Mouse (Mus musculus) hindbrain, embryonic 15.5 days (tissue): ENCODE data around the gene Wt1. TPM values are rescaled to one million over a fixed set of nuclear protein-coding genes. Genes with fewer than 3 reads are reported as not detected.
A peak's percentile ranks its signal among the peaks of the same experiment; 100 is the strongest.

ENCODE experiments used
- ATAC-seq: fragments of 200-750 bp; cut with Nextera tagmentation; 2 replicates; pipeline ENCODE4 v1.8.0; 2017; ENCODE audit warnings: low read depth, moderate number of reproducible peaks, moderate TSS enrichment; ENCODE audit not compliant: low FRiP score
- H3K27ac ChIP-seq: fragments of 300-500 bp; sonication (generic); replicated peaks from 2 replicates; pipeline ENCODE4 v1.5.1; 2015; ENCODE audit warnings: mild to moderate bottlenecking, inconsistent platforms
- H3K27me3 ChIP-seq: fragments of 300-500 bp; sonication (generic); 2 replicates; pipeline ENCODE4 v1.6.1; 2015; ENCODE audit warnings: control low read depth, inconsistent platforms
- H3K36me3 ChIP-seq: fragments of 300-500 bp; sonication (generic); 2 replicates; pipeline ENCODE4 v1.6.1; 2015; ENCODE audit warnings: control low read depth, inconsistent platforms
- H3K4me1 ChIP-seq: fragments of 300-500 bp; sonication (generic); replicated peaks from 2 replicates; pipeline ENCODE4 v1.6.1; 2015; ENCODE audit warnings: control low read depth, inconsistent platforms
- H3K4me2 ChIP-seq: fragments of 300-500 bp; sonication (generic); 2 replicates; pipeline ENCODE4 v1.6.1; 2015; ENCODE audit warnings: moderate library complexity, mild to moderate bottlenecking, inconsistent platforms
- H3K4me3 ChIP-seq: fragments of 300-500 bp; sonication (generic); 2 replicates; pipeline ENCODE4 v1.5.1; 2015; ENCODE audit warnings: mild to moderate bottlenecking, inconsistent platforms
- H3K9ac ChIP-seq: fragments of 300-500 bp; sonication (generic); 2 replicates; pipeline ENCODE4 v1.6.1; 2015; ENCODE audit warnings: inconsistent platforms
- H3K9me3 ChIP-seq: fragments of 300-500 bp; sonication (generic); 2 replicates; pipeline ENCODE4 v1.6.1; 2016; ENCODE audit warnings: control low read depth, inconsistent platforms
- WGBS: fragments of 180-500 bp; shearing (Covaris S2); methylation state at CpG from one replicate; pipeline ENCODE4 v1.1.7; 2015; 5-methylcytosine and 5-hydroxymethylcytosine counted together
- polyA plus RNA-seq: library from polyadenylated mRNA; unstranded; fragments of >200 nt; fragmentation: Nextera tagmentation; extraction: Ambion mirVana; gene quantifications from 2 replicates; pipeline ENCODE4 v1.2.1, GENCODE M21; 2015

Wt1 gene
- polyA plus RNA-seq, 1 experiment from 2014 or later, result 1.0 TPM

- H3K27me3 ChIP-seq, result no peaks in the 10 kb centered on the region
- no peaks in the 10 kb centered on the region for H3K9me3 ChIP-seq
- H3K4me1 ChIP-seq, result no peaks in the 10 kb centered on the region
- ATAC-seq, result no peak
- H3K4me2 ChIP-seq, result no peak overlapping the region
- H3K9ac ChIP-seq, result no peak overlapping the region
- no peaks in the 10 kb centered on the region for H3K36me3 ChIP-seq
- WGBS, result 81% methylated on average over 7 of the region's 7 CpGs
- H3K4me3 ChIP-seq, result no peak overlapping the region
- H3K27ac ChIP-seq, result no peak overlapping the region
Observed at GRCm38 (mm10) chr2:105100541-105100940, 25.8 kb upstream of the Wt1 start.

- no peaks in the 10 kb centered on the region for H3K4me1 ChIP-seq
- H3K27ac ChIP-seq, result no peak overlapping the region
- peak; percentile 96 for ATAC-seq
- WGBS, result 5% methylated on average over 6 of the region's 6 CpGs
- H3K4me3 ChIP-seq, result no peak overlapping the region
- no peak overlapping the region for H3K9ac ChIP-seq
- H3K9me3 ChIP-seq, result no peaks in the 10 kb centered on the region
- no peaks in the 10 kb centered on the region for H3K36me3 ChIP-seq
- H3K4me2 ChIP-seq, result no peak overlapping the region
- H3K27me3 ChIP-seq, result peaks cover 24% of the 10 kb centered on the region
Observed at GRCm38 (mm10) chr2:105108703-105109158, 17.6 kb upstream of the Wt1 start.

GRCm38 (mm10) chr2:105114074-105114473 lies 12.3 kb upstream of the Wt1 start:
- no peaks in the 10 kb centered on the region for H3K4me1 ChIP-seq
- WGBS, result 15% methylated on average over 9 of the region's 9 CpGs
- no peak overlapping the region for H3K9ac ChIP-seq
- peaks cover 65% of the 10 kb centered on the region for H3K27me3 ChIP-seq
- no peaks in the 10 kb centered on the region for H3K9me3 ChIP-seq
- no peaks in the 10 kb centered on the region for H3K36me3 ChIP-seq
- H3K27ac ChIP-seq, result no peak overlapping the region
- H3K4me3 ChIP-seq, result no peak overlapping the region
- no peak overlapping the region for H3K4me2 ChIP-seq
- ATAC-seq, result no peak

- no peak overlapping the region for H3K27ac ChIP-seq
- no peaks in the 10 kb centered on the region for H3K36me3 ChIP-seq
- H3K9me3 ChIP-seq, result no peaks in the 10 kb centered on the region
- H3K4me3 ChIP-seq, result no peak overlapping the region
- no peak overlapping the region for H3K4me2 ChIP-seq
- WGBS, result 75% methylated on average over 8 of the region's 8 CpGs
- peaks cover 86% of the 10 kb centered on the region for H3K27me3 ChIP-seq
- H3K4me1 ChIP-seq, result no peaks in the 10 kb centered on the region
- ATAC-seq, result no peak
- H3K9ac ChIP-seq, result no peak overlapping the region
Observed at GRCm38 (mm10) chr2:105117669-105118068, 8.7 kb upstream of the Wt1 start.

GRCm38 (mm10) chr2:105122216-105122615 lies 4.1 kb upstream of the Wt1 start:
- Histone ChIP-seq H3K27me3 (peaks cover 89% of the 10 kb centered on the region), H3K4me2 (no peak overlapping the region), H3K9me3 (no peaks in the 10 kb centered on the region), H3K4me3 (no peak overlapping the region), H3K27ac (no peak overlapping the region), H3K9ac (no peak overlapping the region), H3K4me1 (peaks cover 15% of the 10 kb centered on the region; the same call in 1 of the 2 replicates), H3K36me3 (no peaks in the 10 kb centered on the region)
- 4% methylated on average over 8 of the region's 8 CpGs for WGBS
- no peak for ATAC-seq

GRCm38 (mm10) chr2:105122886-105123285 lies 3.4 kb upstream of the Wt1 start:
- Histone ChIP-seq H3K4me3 (no peak overlapping the region), H3K4me2 (no peak overlapping the region), H3K27me3 (peaks cover 87% of the 10 kb centered on the region), H3K9ac (no peak overlapping the region), H3K27ac (no peak overlapping the region), H3K4me1 (peaks cover 15% of the 10 kb centered on the region; the same call in 1 of the 2 replicates), H3K36me3 (no peaks in the 10 kb centered on the region), H3K9me3 (no peaks in the 10 kb centered on the region)
- no peak for ATAC-seq
- WGBS, result under 1% methylated on average over 27 of the region's 27 CpGs

GRCm38 (mm10) chr2:105123431-105123830 lies 2.9 kb upstream of the Wt1 start:
- WGBS, result under 1% methylated on average over 8 of the region's 8 CpGs
- H3K4me3 ChIP-seq, result no peak overlapping the region
- peaks cover 15% of the 10 kb centered on the region; the same call in 1 of the 2 replicates for H3K4me1 ChIP-seq
- H3K27ac ChIP-seq, result no peak overlapping the region
- no peaks in the 10 kb centered on the region for H3K9me3 ChIP-seq
- H3K4me2 ChIP-seq, result no peak overlapping the region
- H3K27me3 ChIP-seq, result peaks cover 85% of the 10 kb centered on the region
- no peaks in the 10 kb centered on the region for H3K36me3 ChIP-seq
- no peak overlapping the region for H3K9ac ChIP-seq
- ATAC-seq, result no peak

GRCm38 (mm10) chr2:105123881-105124280 lies 2.4 kb upstream of the Wt1 start:
- Histone ChIP-seq H3K27me3 (peaks cover 85% of the 10 kb centered on the region), H3K4me3 (no peak overlapping the region), H3K9ac (no peak overlapping the region), H3K4me2 (no peak overlapping the region), H3K27ac (no peak overlapping the region), H3K36me3 (no peaks in the 10 kb centered on the region), H3K4me1 (peaks cover 15% of the 10 kb centered on the region; the same call in 1 of the 2 replicates), H3K9me3 (no peaks in the 10 kb centered on the region)
- ATAC-seq, result no peak
- WGBS, result under 1% methylated on average over 9 of the region's 9 CpGs

- WGBS, result 2% methylated on average over 7 of the region's 7 CpGs
- H3K9me3 ChIP-seq, result no peaks in the 10 kb centered on the region
- no peak overlapping the region for H3K27ac ChIP-seq
- H3K4me3 ChIP-seq, result no peak overlapping the region
- H3K4me1 ChIP-seq, result peaks cover 15% of the 10 kb centered on the region; the same call in 1 of the 2 replicates
- ATAC-seq, result no peak
- no peak overlapping the region for H3K9ac ChIP-seq
- peaks cover 84% of the 10 kb centered on the region for H3K27me3 ChIP-seq
- H3K4me2 ChIP-seq, result no peak overlapping the region
- H3K36me3 ChIP-seq, result no peaks in the 10 kb centered on the region
Observed at GRCm38 (mm10) chr2:105124391-105124790, 1.9 kb upstream of the Wt1 start.

- no peaks in the 10 kb centered on the region for H3K9me3 ChIP-seq
- H3K4me3 ChIP-seq, result no peak overlapping the region
- H3K9ac ChIP-seq, result no peak overlapping the region
- no peaks in the 10 kb centered on the region for H3K36me3 ChIP-seq
- no peak overlapping the region for H3K27ac ChIP-seq
- peaks cover 84% of the 10 kb centered on the region for H3K27me3 ChIP-seq
- no peak overlapping the region for H3K4me2 ChIP-seq
- H3K4me1 ChIP-seq, result peaks cover 15% of the 10 kb centered on the region; the same call in 1 of the 2 replicates
- WGBS, result under 1% methylated on average over 8 of the region's 8 CpGs
- ATAC-seq, result no peak
Observed at GRCm38 (mm10) chr2:105125205-105125604, 1.1 kb upstream of the Wt1 start.

- H3K27ac ChIP-seq, result no peak overlapping the region
- H3K36me3 ChIP-seq, result no peaks in the 10 kb centered on the region
- H3K4me2 ChIP-seq, result no peak overlapping the region
- ATAC-seq, result no peak
- H3K9ac ChIP-seq, result no peak overlapping the region
- H3K27me3 ChIP-seq, result peaks cover 84% of the 10 kb centered on the region
- H3K4me3 ChIP-seq, result no peak overlapping the region
- H3K4me1 ChIP-seq, result peaks cover 16% of the 10 kb centered on the region; the same call in 1 of the 2 replicates
- 2% methylated on average over 15 of the region's 15 CpGs for WGBS
- no peaks in the 10 kb centered on the region for H3K9me3 ChIP-seq
Observed at GRCm38 (mm10) chr2:105125641-105126040, 688 bp upstream of the Wt1 start.

- no peak overlapping the region for H3K27ac ChIP-seq
- H3K9ac ChIP-seq, result no peak overlapping the region
- peaks cover 19% of the 10 kb centered on the region; the same call in 1 of the 2 replicates for H3K4me1 ChIP-seq
- peak overlapping the region; percentile 6; the same call in 1 of the 2 replicates for H3K4me3 ChIP-seq
- no peaks in the 10 kb centered on the region for H3K36me3 ChIP-seq
- ATAC-seq, result 0 out of 2 replicates have a peak, but pooled peaks have one; percentile 2
- H3K4me2 ChIP-seq, result peak overlapping the region; percentile 26
- under 1% methylated on average over 83 of the region's 92 CpGs for WGBS
- peaks cover 83% of the 10 kb centered on the region for H3K27me3 ChIP-seq
- no peaks in the 10 kb centered on the region for H3K9me3 ChIP-seq
Observed at GRCm38 (mm10) chr2:105126691-105127530, 582 bp downstream of the Wt1 start.
